Mouse (Mus musculus): ENCODE data around the gene Ttll12.

GRCm38 (mm10) chr15:83634076-83634475, 39.1 kb upstream of the Ttll12 start:
- TF ChIP-seq CTCF (IDR thresholded peaks at IDR 0.05 in 2 of 3, conservative IDR thresholded peaks at IDR 0.05 in 1 of 3; ENCODE audit: control insufficient read depth in 1 of 3, insufficient read depth in 1 of 3, low read depth in 2 of 3, low read length in 3 of 3, poor library complexity in 1 of 3, severe bottlenecking in 1 of 3) (peak in 1 of 3 experiments; percentile 10; a peak in 1 of 6 replicates), TCF12 (IDR thresholded peaks at IDR 0.05; ENCODE audit: low read depth, low read length) (no peak)
